In the genomic region with DNA sequence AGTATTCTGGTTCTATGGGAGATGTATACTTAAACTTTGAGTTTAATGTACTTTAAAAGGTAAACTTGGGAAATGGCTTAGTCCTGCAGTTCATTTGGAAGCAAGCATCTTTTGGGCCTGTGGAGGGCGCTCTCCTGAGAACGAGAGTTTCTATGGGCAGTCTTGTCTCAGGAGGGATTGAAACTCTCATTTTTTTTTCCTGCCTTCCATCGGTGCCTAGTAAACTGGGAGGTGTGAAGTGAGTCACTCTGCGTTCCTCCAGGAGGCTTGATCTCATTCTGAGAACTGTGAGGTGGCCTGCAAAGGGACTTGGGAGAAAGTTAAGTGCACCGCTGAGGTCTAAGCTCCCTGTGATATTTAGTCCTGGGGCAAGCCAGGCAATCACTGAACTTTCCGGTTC, we compare ENCODE assay signal across 13 mouse cellular contexts. TPM values are rescaled to one million over a fixed set of nuclear protein-coding genes. Genes with fewer than 3 reads are reported as not detected.
A peak's percentile ranks its signal among the peaks of the same experiment; 100 is the strongest.
DNase-seq lines count a peak whose midpoint lies in the region; ATAC-seq and TF ChIP-seq lines count a peak whose summit lies in the region.
"Had no signal": no experiment of that assay in that cellular context is flagged by ENCODE, and none has a peak within 500 bp of the region (broad histone marks: within the 10 kb centered on the region; RNA-seq: fewer than 3 reads in every experiment).

No protein-coding gene starts in this region.

- no peak overlapping the region for H3K4me3 ChIP-seq in intestine, postnatal 0 days (ENCODE audit: low read depth, low read length)
- no peak overlapping the region for H3K4me3 ChIP-seq in intestine, embryonic 16.5 days (ENCODE audit: low read length)
- H3K4me3 ChIP-seq in midbrain, embryonic 10.5 days: peak overlapping the region; percentile 58; the same call in 1 of the 2 replicates
- H3K4me3 ChIP-seq in midbrain, embryonic 13.5 days (replicated peaks): no peak overlapping the region

- no peaks in the 10 kb centered on the region for H3K36me3 ChIP-seq in intestine, postnatal 0 days (ENCODE audit: control insufficient read depth, insufficient read depth)
- H3K36me3 ChIP-seq in intestine, embryonic 16.5 days (ENCODE audit: control insufficient read depth, insufficient read depth, low read length): no peaks in the 10 kb centered on the region
- no peaks in the 10 kb centered on the region for H3K36me3 ChIP-seq in midbrain, embryonic 10.5 days
- no peaks in the 10 kb centered on the region for H3K36me3 ChIP-seq in midbrain, embryonic 13.5 days
- H3K36me3 ChIP-seq: limb, embryonic 12.5 days had no signal

- H3K27me3 ChIP-seq in intestine, postnatal 0 days (replicated peaks; ENCODE audit: control insufficient read depth, insufficient read depth, low read length): peaks cover 27% of the 10 kb centered on the region
- peaks cover 23% of the 10 kb centered on the region for H3K27me3 ChIP-seq in intestine, embryonic 16.5 days (replicated peaks; ENCODE audit: control insufficient read depth, insufficient read depth, low read length)
- peaks cover 47% of the 10 kb centered on the region for H3K27me3 ChIP-seq in midbrain, embryonic 10.5 days (ENCODE audit: low read depth, poor library complexity, severe bottlenecking)
- peaks cover 34% of the 10 kb centered on the region for H3K27me3 ChIP-seq in midbrain, embryonic 13.5 days

- 28% methylated on average over 6 of the region's 6 CpGs for WGBS in intestine, postnatal 0 days
- 33% methylated on average over 6 of the region's 6 CpGs for WGBS in intestine, embryonic 16.5 days
- 41% methylated on average over 6 of the region's 6 CpGs for WGBS in midbrain, embryonic 10.5 days
- 45% methylated on average over 6 of the region's 6 CpGs for WGBS in midbrain, embryonic 13.5 days

- no peak for ATAC-seq in intestine, postnatal 0 days
- no peak for ATAC-seq in intestine, embryonic 16.5 days
- no peak for ATAC-seq in midbrain, embryonic 13.5 days
- ATAC-seq in megakaryocyte progenitor cell, adult 5-6 weeks (replicated peaks; ENCODE audit: poor library complexity): no peak

- no peak overlapping the region for H3K9ac ChIP-seq in intestine, postnatal 0 days (ENCODE audit: low read depth, low read length)
- H3K9ac ChIP-seq in intestine, embryonic 16.5 days (ENCODE audit: low read depth, low read length): no peak overlapping the region
- no peak overlapping the region for H3K9ac ChIP-seq in midbrain, embryonic 13.5 days (replicated peaks)

- no peaks in the 10 kb centered on the region for H3K9me3 ChIP-seq in intestine, postnatal 0 days (ENCODE audit: control insufficient read depth)
- H3K9me3 ChIP-seq in intestine, embryonic 16.5 days (ENCODE audit: control insufficient read depth, low read length): no peaks in the 10 kb centered on the region
- H3K9me3 ChIP-seq in midbrain, embryonic 10.5 days (replicated peaks): no peaks in the 10 kb centered on the region
- H3K9me3 ChIP-seq in midbrain, embryonic 13.5 days: no peaks in the 10 kb centered on the region
- H3K9me3 ChIP-seq: limb, embryonic 12.5 days had no signal

- TF ChIP-seq CTCF in intestine, postnatal 0 days (IDR thresholded peaks at IDR 0.05; ENCODE audit: low read depth): peak; percentile 25; the same call in 1 of the 2 replicates

- no peaks in the 10 kb centered on the region for H3K4me1 ChIP-seq in intestine, postnatal 0 days (replicated peaks; ENCODE audit: control insufficient read depth, insufficient read depth, low read length)
- peaks cover 8% of the 10 kb centered on the region for H3K4me1 ChIP-seq in intestine, embryonic 16.5 days (ENCODE audit: control insufficient read depth, insufficient read depth, low read length)
- peaks cover 11% of the 10 kb centered on the region for H3K4me1 ChIP-seq in midbrain, embryonic 10.5 days
- peaks cover 8% of the 10 kb centered on the region for H3K4me1 ChIP-seq in midbrain, embryonic 13.5 days (replicated peaks)

- DNase-seq in midbrain, embryonic 10.5 days (ENCODE audit: low spot score): no peak
- DNase-seq in ZHBTc4 (ENCODE audit: low read depth, low spot score): peak; percentile 55
- peak; percentile 50 to 56 for DNase-seq in right cerebral cortex, adult 2 months (ENCODE audit: low spot score in 2 of 2)
- DNase-seq: adrenal gland, adult 8-10 months; cerebellum, adult 11-12 months; heart, postnatal 10 days; lung, postnatal 36 days; thymus, postnatal 14 days had no signal

- H3K27ac ChIP-seq in intestine, postnatal 0 days (ENCODE audit: low read depth, low read length): no peak overlapping the region
- no peak overlapping the region for H3K27ac ChIP-seq in intestine, embryonic 16.5 days (ENCODE audit: low read length)
- H3K27ac ChIP-seq in midbrain, embryonic 10.5 days (replicated peaks): no peak overlapping the region
- H3K27ac ChIP-seq in midbrain, embryonic 13.5 days: no peak overlapping the region
- H3K27ac ChIP-seq: limb, embryonic 12.5 days had no signal

- no peak overlapping the region for H3K4me2 ChIP-seq in intestine, postnatal 0 days (replicated peaks; ENCODE audit: low read depth)
- H3K4me2 ChIP-seq in intestine, embryonic 16.5 days (ENCODE audit: low read depth, low read length): no peak overlapping the region
- no peak overlapping the region for H3K4me2 ChIP-seq in midbrain, embryonic 13.5 days (replicated peaks)

RNA-seq across cellular contexts. Expression of gene Cwh43, which starts 1.0 kb away (rescaled TPM):
- 0.34 and 0.84 TPM in 2 replicates for polyA plus RNA-seq in intestine, postnatal 0 days (2015; fragmentation: Nextera tagmentation; extraction: Ambion mirVana)
- polyA plus RNA-seq in intestine, embryonic 16.5 days (2015; fragmentation: Nextera tagmentation; extraction: Ambion mirVana): 0.13 and 0.16 TPM in 2 replicates
- polyA plus RNA-seq in midbrain, embryonic 10.5 days (2016; fragmentation: Nextera tagmentation; extraction: Ambion mirVana): not detected in 2 replicates
- 0.35 TPM in 1 of 2 replicates, not detected in the other for polyA plus RNA-seq in midbrain, embryonic 13.5 days (2015; fragmentation: Nextera tagmentation; extraction: Ambion mirVana)
- total RNA-seq in megakaryocyte progenitor cell, adult 5-6 weeks (2015): not detected in 2 replicates
- not detected in 2 replicates for total RNA-seq in megakaryocyte progenitor cell, adult 5-6 weeks (2017)
- total RNA-seq: adrenal gland, adult 8-10 months; heart, postnatal 10 days had no signal
- polyA plus RNA-seq: limb, embryonic 12.5 days had no signal
